Mouse (Mus musculus): Measurements from ENCODE around the gene Pth2. TPM values are rescaled to one million over a fixed set of nuclear protein-coding genes. Genes with fewer than 3 reads are reported as not detected.
"Not testable (repeated sequence)": the region's sequence is repeated elsewhere in the genome, so short reads cannot be mapped to it uniquely, and the experiment has no call there.

Gene Pth2
- polyA plus RNA-seq, 1 experiment from 2014 or later: not detected

GRCm38 (mm10) chr7:45141914-45142313, 38.9 kb upstream of the Pth2 start:
- no peaks in the 10 kb centered on the region for H3K27me3 ChIP-seq
- no peak for ATAC-seq (ENCODE audit: insufficient number of reproducible peaks, low FRiP score, low TSS enrichment, low read depth)
- no peak overlapping the region for H3K4me3 ChIP-seq (replicated peaks)
- no peaks in the 10 kb centered on the region for H3K9me3 ChIP-seq (replicated peaks)
- WGBS: 81% methylated on average over 5 of the region's 5 CpGs
- no peak overlapping the region for H3K9ac ChIP-seq
- no peaks in the 10 kb centered on the region; the same call in 1 of the 2 replicates for H3K4me1 ChIP-seq
- peaks cover 56% of the 10 kb centered on the region for H3K36me3 ChIP-seq
- no peak overlapping the region for H3K4me2 ChIP-seq (replicated peaks)
- no peak overlapping the region for H3K27ac ChIP-seq (replicated peaks)

- no peak overlapping the region for H3K9ac ChIP-seq
- peaks cover 62% of the 10 kb centered on the region for H3K36me3 ChIP-seq
- no peaks in the 10 kb centered on the region for H3K27me3 ChIP-seq
- H3K4me3 ChIP-seq (replicated peaks): no peak overlapping the region
- ATAC-seq (ENCODE audit: insufficient number of reproducible peaks, low FRiP score, low TSS enrichment, low read depth): no peak
- H3K27ac ChIP-seq (replicated peaks): no peak overlapping the region
- no peak overlapping the region for H3K4me2 ChIP-seq (replicated peaks)
- WGBS: 88% methylated on average over 13 of the region's 13 CpGs
- no peaks in the 10 kb centered on the region for H3K9me3 ChIP-seq (replicated peaks)
- no peaks in the 10 kb centered on the region; the same call in 1 of the 2 replicates for H3K4me1 ChIP-seq
These were observed 36.2 kb upstream of the Pth2 start for GRCm38 (mm10) chr7:45144368-45145174.

GRCm38 (mm10) chr7:45145460-45145859, 35.3 kb upstream of the Pth2 start:
- 96% methylated on average over 8 of the region's 8 CpGs for WGBS

GRCm38 (mm10) chr7:45147267-45147666, 33.5 kb upstream of the Pth2 start:
- 90% methylated on average over 11 of the region's 11 CpGs for WGBS
- peaks cover 17% of the 10 kb centered on the region for H3K4me1 ChIP-seq
- H3K27me3 ChIP-seq: no peaks in the 10 kb centered on the region
- H3K36me3 ChIP-seq: peaks cover 51% of the 10 kb centered on the region
- H3K4me2 ChIP-seq (replicated peaks): no peak overlapping the region
- ATAC-seq (ENCODE audit: insufficient number of reproducible peaks, low FRiP score, low TSS enrichment, low read depth): no peak
- H3K9ac ChIP-seq: no peak overlapping the region
- no peak overlapping the region for H3K4me3 ChIP-seq (replicated peaks)
- no peak overlapping the region for H3K27ac ChIP-seq (replicated peaks)
- no peaks in the 10 kb centered on the region for H3K9me3 ChIP-seq (replicated peaks)

More at GRCm38 (mm10) chr7:45145460-45145859, 35.3 kb upstream of the Pth2 start:
- no peak for ATAC-seq (ENCODE audit: insufficient number of reproducible peaks, low FRiP score, low TSS enrichment, low read depth)
- Histone ChIP-seq H3K4me2 (replicated peaks) (no peak overlapping the region), H3K27me3 (no peaks in the 10 kb centered on the region), H3K9me3 (replicated peaks) (no peaks in the 10 kb centered on the region), H3K27ac (replicated peaks) (no peak overlapping the region), H3K36me3 (peaks cover 62% of the 10 kb centered on the region), H3K9ac (no peak overlapping the region), H3K4me1 (peaks cover 1% of the 10 kb centered on the region; the same call in 1 of the 2 replicates), H3K4me3 (replicated peaks) (no peak overlapping the region)

- no peak overlapping the region for H3K27ac ChIP-seq (replicated peaks)
- no peak overlapping the region for H3K4me2 ChIP-seq (replicated peaks)
- H3K4me1 ChIP-seq: peaks cover 17% of the 10 kb centered on the region
- H3K4me3 ChIP-seq (replicated peaks): no peak overlapping the region
- no peak for ATAC-seq (ENCODE audit: insufficient number of reproducible peaks, low FRiP score, low TSS enrichment, low read depth)
- no peak overlapping the region for H3K9ac ChIP-seq
- WGBS: 89% methylated on average over 11 of the region's 11 CpGs
- no peaks in the 10 kb centered on the region for H3K27me3 ChIP-seq
- no peaks in the 10 kb centered on the region for H3K9me3 ChIP-seq (replicated peaks)
- H3K36me3 ChIP-seq: peaks cover 44% of the 10 kb centered on the region
These were observed 32.9 kb upstream of the Pth2 start for GRCm38 (mm10) chr7:45147899-45148298.

GRCm38 (mm10) chr7:45148534-45149098, 32.2 kb upstream of the Pth2 start:
- Histone ChIP-seq H3K4me3 (replicated peaks) (no peak overlapping the region), H3K9me3 (replicated peaks) (no peaks in the 10 kb centered on the region), H3K4me2 (replicated peaks) (no peak overlapping the region), H3K36me3 (peaks cover 38% of the 10 kb centered on the region), H3K27me3 (no peaks in the 10 kb centered on the region), H3K9ac (no peak overlapping the region), H3K27ac (replicated peaks) (no peak overlapping the region), H3K4me1 (peaks cover 17% of the 10 kb centered on the region)
- no peak for ATAC-seq (ENCODE audit: insufficient number of reproducible peaks, low FRiP score, low TSS enrichment, low read depth)
- 63% methylated on average over 4 of the region's 4 CpGs for WGBS

GRCm38 (mm10) chr7:45149545-45149944, 31.2 kb upstream of the Pth2 start:
- Histone ChIP-seq H3K9ac (no peak overlapping the region), H3K27ac (replicated peaks) (no peak overlapping the region), H3K4me2 (replicated peaks) (no peak overlapping the region), H3K9me3 (replicated peaks) (no peaks in the 10 kb centered on the region), H3K4me1 (peaks cover 17% of the 10 kb centered on the region), H3K36me3 (peaks cover 29% of the 10 kb centered on the region), H3K4me3 (replicated peaks) (no peak overlapping the region), H3K27me3 (no peaks in the 10 kb centered on the region)
- no peak for ATAC-seq (ENCODE audit: insufficient number of reproducible peaks, low FRiP score, low TSS enrichment, low read depth)
- WGBS: 68% methylated on average over 6 of the region's 6 CpGs

- no peak overlapping the region for H3K9ac ChIP-seq
- 45% methylated on average over 4 of the region's 4 CpGs for whole genome bisulfite sequencing
- ATAC-seq (ENCODE audit: insufficient number of reproducible peaks, low FRiP score, low TSS enrichment, low read depth): no peak
These were observed 30.5 kb upstream of the Pth2 start for GRCm38 (mm10) chr7:45150321-45150720.

GRCm38 (mm10) chr7:45151303-45151702, 29.5 kb upstream of the Pth2 start:
- WGBS: 41% methylated on average over 11 of the region's 11 CpGs
- H3K9ac ChIP-seq: no peak overlapping the region
- H3K4me1 ChIP-seq: peaks cover 26% of the 10 kb centered on the region
- H3K9me3 ChIP-seq (replicated peaks): no peaks in the 10 kb centered on the region
- no peak overlapping the region for H3K4me2 ChIP-seq (replicated peaks)
- H3K27ac ChIP-seq (replicated peaks): no peak overlapping the region
- H3K4me3 ChIP-seq (replicated peaks): no peak overlapping the region
- H3K27me3 ChIP-seq: no peaks in the 10 kb centered on the region
- H3K36me3 ChIP-seq: peaks cover 11% of the 10 kb centered on the region
- ATAC-seq (ENCODE audit: insufficient number of reproducible peaks, low FRiP score, low TSS enrichment, low read depth): no peak

More at GRCm38 (mm10) chr7:45150321-45150720, 30.5 kb upstream of the Pth2 start:
- Histone ChIP-seq H3K36me3 (peaks cover 21% of the 10 kb centered on the region), H3K27me3 (no peaks in the 10 kb centered on the region), H3K4me1 (peaks cover 23% of the 10 kb centered on the region), H3K27ac (replicated peaks) (peak overlapping the region; percentile 39; the same call in 1 of the 2 replicates), H3K4me2 (replicated peaks) (no peak overlapping the region), H3K9me3 (replicated peaks) (no peaks in the 10 kb centered on the region), H3K4me3 (replicated peaks) (no peak overlapping the region)

GRCm38 (mm10) chr7:45153052-45153451, 27.7 kb upstream of the Pth2 start:
- Histone ChIP-seq H3K4me2 (replicated peaks) (peak overlapping the region; percentile 70; the same call in 1 of the 2 replicates), H3K4me1 (peaks cover 26% of the 10 kb centered on the region), H3K4me3 (replicated peaks) (peak overlapping the region; percentile 75)
- not testable (repeated sequence) for H3K27me3 ChIP-seq; H3K36me3 ChIP-seq; H3K9ac ChIP-seq; H3K27ac ChIP-seq (replicated peaks); ATAC-seq (ENCODE audit: insufficient number of reproducible peaks, low FRiP score, low TSS enrichment, low read depth); H3K9me3 ChIP-seq (replicated peaks)
- whole genome bisulfite sequencing: 92% methylated on average over 2 of the region's 2 CpGs

- H3K36me3 ChIP-seq: peaks cover 9% of the 10 kb centered on the region
- peak overlapping the region; percentile 84 for H3K9ac ChIP-seq
- ATAC-seq (ENCODE audit: insufficient number of reproducible peaks, low FRiP score, low TSS enrichment, low read depth): no peak
- peak overlapping the region; percentile 70 for H3K4me2 ChIP-seq (replicated peaks)
- H3K27me3 ChIP-seq: no peaks in the 10 kb centered on the region
- whole genome bisulfite sequencing: 2% methylated on average over 5 of the region's 5 CpGs
- H3K27ac ChIP-seq (replicated peaks): peak overlapping the region; percentile 98
- H3K4me3 ChIP-seq (replicated peaks): peak overlapping the region; percentile 75
- peaks cover 26% of the 10 kb centered on the region for H3K4me1 ChIP-seq
- H3K9me3 ChIP-seq (replicated peaks): no peaks in the 10 kb centered on the region
These were observed 27.2 kb upstream of the Pth2 start for GRCm38 (mm10) chr7:45153586-45153985.
